Mouse (Mus musculus): ENCODE data around the gene Etv6.

DNA sequence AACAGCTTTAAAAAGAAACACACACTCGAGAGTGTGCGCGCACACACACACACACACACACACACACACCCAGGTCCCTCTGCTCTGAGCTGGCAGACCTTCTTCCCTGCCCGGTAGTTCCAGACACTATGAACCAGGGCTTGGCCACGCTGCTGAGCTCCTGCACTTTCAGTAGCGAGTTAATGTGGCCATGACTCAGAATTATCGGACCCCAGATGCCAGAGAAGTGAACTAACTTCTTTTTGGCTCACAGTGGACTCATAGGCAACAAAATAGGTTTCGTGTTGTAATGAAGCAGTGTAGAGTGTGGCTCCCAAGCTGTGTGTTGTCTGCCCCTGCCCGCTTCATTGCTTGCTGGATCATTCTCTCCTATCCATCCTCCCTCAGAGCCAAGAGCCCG, 165.1 kb downstream of the Etv6 start:
- TF ChIP-seq CTCF (conservative IDR thresholded peaks at IDR 0.05; ENCODE audit: insufficient read depth, insufficient read length, low read depth, low read length) (no peak), POLR2A (IDR thresholded peaks at IDR 0.05; ENCODE audit: low read depth, low read length) (no peak)

Measured in kidney, adult 2 months (tissue).